Mouse (Mus musculus) left cerebral cortex, adult 18-20 months (tissue): Measurements from ENCODE around the gene Gm9821. TPM values are rescaled to one million over a fixed set of nuclear protein-coding genes. Genes with fewer than 3 reads are reported as not detected.

Experiments used
- DNase-seq, 2 experiments: peaks; one replicate each; pipeline ENCODE4 v3.0.0; 2021 to 2022; ENCODE audit warnings: low spot score in 2 of 2, mixed read lengths in 1 of 2
- total RNA-seq, 2 experiments: library from RNA; stranded (reverse); gene quantifications; 2 replicates each; pipeline ENCODE4 v1.2.3; 2021

The Gm9821 gene
- total RNA-seq, 2 experiments from 2014 or later = not detected

- DNase-seq = no peak
Measured at GRCm38 (mm10) chr2:91966367-91966766, 20.9 kb downstream of the Gm9821 start.

GRCm38 (mm10) chr2:91967962-91968361 lies 22.5 kb downstream of the Gm9821 start:
- no peak for DNase-seq

- peak in 1 of 2 experiments; percentile 72 for DNase-seq
Measured at GRCm38 (mm10) chr2:91971231-91972097, 26.0 kb downstream of the Gm9821 start.

GRCm38 (mm10) chr2:91972121-91972566 lies 26.6 kb downstream of the Gm9821 start:
- DNase-seq = no peak

- DNase-seq = no peak
Measured at GRCm38 (mm10) chr2:91973416-91974135, 28.1 kb downstream of the Gm9821 start.

- DNase-seq = peak in 1 of 2 experiments; percentile 51
Measured at GRCm38 (mm10) chr2:91975581-91976541, 30.4 kb downstream of the Gm9821 start, which contains the start of gene Dgkz. Gene Dgkz (minus strand): TSS chr2:91975864.

- DNase-seq = no peak
Measured at GRCm38 (mm10) chr2:91977960-91978359, 32.5 kb downstream of the Gm9821 start.

- no peak for DNase-seq
Measured at GRCm38 (mm10) chr2:91978547-91978946, 33.0 kb downstream of the Gm9821 start.

GRCm38 (mm10) chr2:91980245-91980644 lies 34.7 kb downstream of the Gm9821 start:
- DNase-seq = no peak

- no peak for DNase-seq
Measured at GRCm38 (mm10) chr2:91980830-91981229, 35.3 kb downstream of the Gm9821 start.

- DNase-seq = no peak
Measured at GRCm38 (mm10) chr2:91984439-91984838, 38.9 kb downstream of the Gm9821 start.

GRCm38 (mm10) chr2:91984906-91985525 lies 39.5 kb downstream of the Gm9821 start:
- no peak for DNase-seq

- DNase-seq = no peak
Measured at GRCm38 (mm10) chr2:91986071-91986470, 40.6 kb downstream of the Gm9821 start.

- DNase-seq = peak; percentile 80 to 95
Measured at GRCm38 (mm10) chr2:91987542-91987941, 42.0 kb downstream of the Gm9821 start.

GRCm38 (mm10) chr2:91989750-91990149 lies 44.2 kb downstream of the Gm9821 start:
- DNase-seq = no peak

- DNase-seq = no peak
Measured at GRCm38 (mm10) chr2:91993409-91993808, 47.9 kb downstream of the Gm9821 start.

GRCm38 (mm10) chr2:91996006-91996405 lies 50.5 kb downstream of the Gm9821 start:
- no peak for DNase-seq
